Mouse (Mus musculus) limb, embryonic 15.5 days (tissue): ENCODE measurements around the gene Gm13691. TPM values are rescaled to one million over a fixed set of nuclear protein-coding genes. Genes with fewer than 3 reads are reported as not detected.
"Not testable (repeated sequence)": the region's sequence is repeated elsewhere in the genome, so short reads cannot be mapped to it uniquely, and the experiment has no call there.

ENCODE experiments used
- ATAC-seq: fragments of 200-750 bp; cut with Nextera tagmentation; 2 replicates; pipeline ENCODE4 v1.8.0; 2017; ENCODE audit warnings: low read depth, moderate TSS enrichment; ENCODE audit not compliant: insufficient number of reproducible peaks, low FRiP score, low TSS enrichment
- H3K27ac ChIP-seq: fragments of 300-500 bp; sonication (generic); 2 replicates; pipeline ENCODE4 v1.5.1; 2015; ENCODE audit warnings: moderate library complexity, mild to moderate bottlenecking, inconsistent platforms
- H3K27me3 ChIP-seq: fragments of 300-500 bp; sonication (generic); 2 replicates; pipeline ENCODE4 v1.6.1; 2015; ENCODE audit warnings: inconsistent platforms
- H3K36me3 ChIP-seq: fragments of 300-500 bp; sonication (generic); 2 replicates; pipeline ENCODE4 v1.6.1; 2015; ENCODE audit warnings: inconsistent platforms
- H3K4me1 ChIP-seq: fragments of 300-500 bp; sonication (generic); 2 replicates; pipeline ENCODE4 v1.6.1; 2015; ENCODE audit warnings: inconsistent platforms
- H3K4me2 ChIP-seq: fragments of 300-500 bp; sonication (generic); 2 replicates; pipeline ENCODE4 v1.6.1; 2015; ENCODE audit warnings: mild to moderate bottlenecking, inconsistent platforms
- H3K4me3 ChIP-seq: fragments of 300-500 bp; sonication (generic); 2 replicates; pipeline ENCODE4 v1.5.1; 2015; ENCODE audit warnings: mild to moderate bottlenecking, inconsistent platforms
- H3K9ac ChIP-seq: fragments of 300-500 bp; sonication (generic); 2 replicates; pipeline ENCODE4 v1.6.1; 2015; ENCODE audit warnings: inconsistent platforms
- H3K9me3 ChIP-seq: fragments of 300-500 bp; sonication (generic); 2 replicates; pipeline ENCODE4 v1.6.1; 2016; ENCODE audit warnings: inconsistent platforms
- WGBS: fragments of 180-500 bp; shearing (Covaris S2); methylation state at CpG from one replicate; pipeline ENCODE4 v1.1.7; 2015; 5-methylcytosine and 5-hydroxymethylcytosine counted together
- polyA plus RNA-seq: library from polyadenylated mRNA; unstranded; fragments of >200 nt; fragmentation: Nextera tagmentation; extraction: Ambion mirVana; gene quantifications from 2 replicates; pipeline ENCODE4 v1.2.1, GENCODE M21; 2015

Gene Gm13691
- not detected in 2 replicates for polyA plus RNA-seq

GRCm38 (mm10) chr2:83990253-83990652 is at the start of gene Gm13691:
Gene Gm13691, plus strand, starts transcription at chr2:83990553.
- not testable (repeated sequence) for H3K9ac ChIP-seq, ATAC-seq, H3K4me2 ChIP-seq, H3K4me3 ChIP-seq, H3K27me3 ChIP-seq, H3K9me3 ChIP-seq, H3K27ac ChIP-seq, H3K36me3 ChIP-seq, H3K4me1 ChIP-seq
- WGBS: no CpG with 5 or more reads among the region's 6 CpGs

- Histone ChIP-seq H3K9ac (no peak within 1 kb of the TSS), H3K4me3 (peak within 1 kb of the TSS; percentile 23), H3K36me3 (no peaks in the 10 kb centered on the region), H3K4me1 (peaks cover 5% of the 10 kb centered on the region), H3K9me3 (no peaks in the 10 kb centered on the region), H3K4me2 (peak within 1 kb of the TSS; percentile 41), H3K27me3 (no peaks in the 10 kb centered on the region), H3K27ac (no peak within 1 kb of the TSS)
- no peak for ATAC-seq
- under 1% methylated on average over 20 of the region's 20 CpGs for WGBS
These were observed 49.4 kb upstream of the Gm13691 start, which contains the start of gene Zswim2 for GRCm38 (mm10) chr2:83940931-83941361. Gene Zswim2, minus strand, starts transcription at chr2:83941228.

DNA sequence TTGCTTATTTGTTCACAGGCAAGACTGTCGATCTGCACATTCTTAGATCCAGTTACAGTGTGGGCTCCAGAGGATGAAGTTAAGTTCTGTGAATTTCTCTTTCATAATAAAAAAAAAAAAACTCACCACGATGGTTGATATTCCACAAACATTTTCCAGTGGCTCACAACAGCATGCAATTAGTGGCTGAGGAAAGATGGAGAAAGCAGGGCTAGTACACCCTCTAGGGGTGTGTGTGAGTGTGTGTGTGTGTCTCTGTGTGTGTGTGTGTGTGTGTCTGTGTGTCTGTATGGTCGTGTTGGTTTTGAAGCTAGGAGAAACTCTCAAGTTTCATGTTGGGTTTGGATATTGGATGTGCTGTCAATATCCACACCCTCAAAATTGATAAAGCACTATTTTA is 49.0 kb upstream of the Gm13691 start:
- Histone ChIP-seq H3K9ac (no peak overlapping the region), H3K9me3 (no peaks in the 10 kb centered on the region), H3K36me3 (no peaks in the 10 kb centered on the region), H3K27ac (no peak overlapping the region), H3K4me2 (peak overlapping the region; percentile 41), H3K4me1 (peaks cover 5% of the 10 kb centered on the region), H3K4me3 (peak overlapping the region; percentile 23; the same call in 1 of the 2 replicates), H3K27me3 (no peaks in the 10 kb centered on the region)
- WGBS: 34% methylated on average over 3 of the region's 3 CpGs
- ATAC-seq: no peak

GRCm38 (mm10) chr2:83941792-83942191 is 48.6 kb upstream of the Gm13691 start:
- Histone ChIP-seq H3K9me3 (no peaks in the 10 kb centered on the region), H3K4me3 (no peak overlapping the region), H3K27me3 (no peaks in the 10 kb centered on the region), H3K4me2 (no peak overlapping the region), H3K4me1 (peaks cover 5% of the 10 kb centered on the region), H3K36me3 (no peaks in the 10 kb centered on the region), H3K9ac (no peak overlapping the region), H3K27ac (no peak overlapping the region)
- no peak for ATAC-seq
- 73% methylated on average over 4 of the region's 4 CpGs for WGBS

DNA sequence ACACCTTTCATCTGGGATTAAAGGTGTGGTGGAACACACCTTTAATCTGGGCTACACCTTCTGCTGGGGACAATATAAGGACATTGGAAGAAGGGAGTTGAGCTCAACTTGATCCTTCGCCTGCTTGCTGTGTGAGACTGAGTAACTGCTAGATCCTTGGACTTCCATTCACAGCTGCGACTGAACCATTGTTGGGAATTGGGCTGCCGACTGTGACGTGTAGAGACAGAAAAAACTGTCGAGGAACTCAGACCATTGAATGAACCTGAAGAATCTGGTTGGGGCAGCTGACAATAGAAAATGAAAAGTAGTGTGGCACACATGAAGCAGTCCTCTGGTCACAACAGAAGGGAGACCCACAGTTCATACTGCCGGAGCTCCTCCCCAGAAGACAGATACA is 35.0 kb upstream of the Gm13691 start, which contains the start of gene Gm13698:
Gm13698 (plus strand) TSS at position 301 of the 400 bp plus-strand sequence.
- not testable (repeated sequence) for H3K27ac ChIP-seq, H3K36me3 ChIP-seq, H3K27me3 ChIP-seq, H3K4me3 ChIP-seq, H3K9ac ChIP-seq, H3K4me2 ChIP-seq, H3K4me1 ChIP-seq, H3K9me3 ChIP-seq, ATAC-seq
- no CpG with 5 or more reads among the region's 6 CpGs for WGBS

DNA sequence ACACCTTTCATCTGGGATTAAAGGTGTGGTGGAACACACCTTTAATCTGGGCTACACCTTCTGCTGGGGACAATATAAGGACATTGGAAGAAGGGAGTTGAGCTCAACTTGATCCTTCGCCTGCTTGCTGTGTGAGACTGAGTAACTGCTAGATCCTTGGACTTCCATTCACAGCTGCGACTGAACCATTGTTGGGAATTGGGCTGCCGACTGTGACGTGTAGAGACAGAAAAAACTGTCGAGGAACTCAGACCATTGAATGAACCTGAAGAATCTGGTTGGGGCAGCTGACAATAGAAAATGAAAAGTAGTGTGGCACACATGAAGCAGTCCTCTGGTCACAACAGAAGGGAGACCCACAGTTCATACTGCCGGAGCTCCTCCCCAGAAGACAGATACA is 29.1 kb upstream of the Gm13691 start, which contains the start of gene Gm13693:
Gm13693 (plus strand) TSS at position 301 of the 400 bp plus-strand sequence.
- H3K4me2 ChIP-seq, H3K4me3 ChIP-seq, ATAC-seq, H3K27ac ChIP-seq, H3K36me3 ChIP-seq, H3K27me3 ChIP-seq, H3K9me3 ChIP-seq, H3K4me1 ChIP-seq, H3K9ac ChIP-seq: not testable (repeated sequence)
- WGBS: no CpG with 5 or more reads among the region's 6 CpGs

DNA sequence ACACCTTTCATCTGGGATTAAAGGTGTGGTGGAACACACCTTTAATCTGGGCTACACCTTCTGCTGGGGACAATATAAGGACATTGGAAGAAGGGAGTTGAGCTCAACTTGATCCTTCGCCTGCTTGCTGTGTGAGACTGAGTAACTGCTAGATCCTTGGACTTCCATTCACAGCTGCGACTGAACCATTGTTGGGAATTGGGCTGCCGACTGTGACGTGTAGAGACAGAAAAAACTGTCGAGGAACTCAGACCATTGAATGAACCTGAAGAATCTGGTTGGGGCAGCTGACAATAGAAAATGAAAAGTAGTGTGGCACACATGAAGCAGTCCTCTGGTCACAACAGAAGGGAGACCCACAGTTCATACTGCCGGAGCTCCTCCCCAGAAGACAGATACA is 23.3 kb upstream of the Gm13691 start, which contains the start of gene Gm13695:
Gm13695 (plus strand) TSS at position 301 of the 400 bp plus-strand sequence.
- H3K27ac ChIP-seq, H3K4me2 ChIP-seq, H3K9ac ChIP-seq, H3K36me3 ChIP-seq, H3K9me3 ChIP-seq, ATAC-seq, H3K4me1 ChIP-seq, H3K4me3 ChIP-seq, H3K27me3 ChIP-seq: not testable (repeated sequence)
- WGBS: no CpG with 5 or more reads among the region's 6 CpGs

DNA sequence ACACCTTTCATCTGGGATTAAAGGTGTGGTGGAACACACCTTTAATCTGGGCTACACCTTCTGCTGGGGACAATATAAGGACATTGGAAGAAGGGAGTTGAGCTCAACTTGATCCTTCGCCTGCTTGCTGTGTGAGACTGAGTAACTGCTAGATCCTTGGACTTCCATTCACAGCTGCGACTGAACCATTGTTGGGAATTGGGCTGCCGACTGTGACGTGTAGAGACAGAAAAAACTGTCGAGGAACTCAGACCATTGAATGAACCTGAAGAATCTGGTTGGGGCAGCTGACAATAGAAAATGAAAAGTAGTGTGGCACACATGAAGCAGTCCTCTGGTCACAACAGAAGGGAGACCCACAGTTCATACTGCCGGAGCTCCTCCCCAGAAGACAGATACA is 17.5 kb upstream of the Gm13691 start, which contains the start of gene Gm13696:
Gm13696 (plus strand) TSS at position 301 of the 400 bp plus-strand sequence.
- H3K36me3 ChIP-seq, H3K4me1 ChIP-seq, H3K27ac ChIP-seq, H3K4me2 ChIP-seq, H3K27me3 ChIP-seq, H3K9me3 ChIP-seq, H3K4me3 ChIP-seq, ATAC-seq, H3K9ac ChIP-seq: not testable (repeated sequence)
- no CpG with 5 or more reads among the region's 6 CpGs for WGBS

DNA sequence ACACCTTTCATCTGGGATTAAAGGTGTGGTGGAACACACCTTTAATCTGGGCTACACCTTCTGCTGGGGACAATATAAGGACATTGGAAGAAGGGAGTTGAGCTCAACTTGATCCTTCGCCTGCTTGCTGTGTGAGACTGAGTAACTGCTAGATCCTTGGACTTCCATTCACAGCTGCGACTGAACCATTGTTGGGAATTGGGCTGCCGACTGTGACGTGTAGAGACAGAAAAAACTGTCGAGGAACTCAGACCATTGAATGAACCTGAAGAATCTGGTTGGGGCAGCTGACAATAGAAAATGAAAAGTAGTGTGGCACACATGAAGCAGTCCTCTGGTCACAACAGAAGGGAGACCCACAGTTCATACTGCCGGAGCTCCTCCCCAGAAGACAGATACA is 11.7 kb upstream of the Gm13691 start, which contains the start of gene Gm13694:
Gm13694 (plus strand) TSS at position 301 of the 400 bp plus-strand sequence.
- H3K27me3 ChIP-seq, H3K9me3 ChIP-seq, H3K4me1 ChIP-seq, H3K4me2 ChIP-seq, H3K27ac ChIP-seq, ATAC-seq, H3K4me3 ChIP-seq, H3K36me3 ChIP-seq, H3K9ac ChIP-seq: not testable (repeated sequence)
- WGBS: no CpG with 5 or more reads among the region's 6 CpGs

DNA sequence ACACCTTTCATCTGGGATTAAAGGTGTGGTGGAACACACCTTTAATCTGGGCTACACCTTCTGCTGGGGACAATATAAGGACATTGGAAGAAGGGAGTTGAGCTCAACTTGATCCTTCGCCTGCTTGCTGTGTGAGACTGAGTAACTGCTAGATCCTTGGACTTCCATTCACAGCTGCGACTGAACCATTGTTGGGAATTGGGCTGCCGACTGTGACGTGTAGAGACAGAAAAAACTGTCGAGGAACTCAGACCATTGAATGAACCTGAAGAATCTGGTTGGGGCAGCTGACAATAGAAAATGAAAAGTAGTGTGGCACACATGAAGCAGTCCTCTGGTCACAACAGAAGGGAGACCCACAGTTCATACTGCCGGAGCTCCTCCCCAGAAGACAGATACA is 5.9 kb upstream of the Gm13691 start, which contains the start of gene Gm13697:
Gm13697 (plus strand) TSS at position 301 of the 400 bp plus-strand sequence.
- not testable (repeated sequence) for ATAC-seq, H3K27me3 ChIP-seq, H3K9me3 ChIP-seq, H3K27ac ChIP-seq, H3K4me1 ChIP-seq, H3K4me3 ChIP-seq, H3K9ac ChIP-seq, H3K36me3 ChIP-seq, H3K4me2 ChIP-seq
- WGBS: no CpG with 5 or more reads among the region's 6 CpGs

GRCm38 (mm10) chr2:83993639-83994255 is 3.4 kb downstream of the Gm13691 start:
- H3K4me2 ChIP-seq, H3K27me3 ChIP-seq, H3K27ac ChIP-seq, ATAC-seq, H3K4me1 ChIP-seq, H3K36me3 ChIP-seq, H3K9ac ChIP-seq, H3K4me3 ChIP-seq, H3K9me3 ChIP-seq: not testable (repeated sequence)
- 43% methylated on average over 8 of the region's 9 CpGs for WGBS

GRCm38 (mm10) chr2:83994526-83994925 is 4.2 kb downstream of the Gm13691 start:
- not testable (repeated sequence) for H3K4me1 ChIP-seq, H3K9me3 ChIP-seq, H3K4me2 ChIP-seq, H3K27me3 ChIP-seq, H3K27ac ChIP-seq, H3K4me3 ChIP-seq, H3K9ac ChIP-seq, ATAC-seq, H3K36me3 ChIP-seq
- 94% methylated on average over 2 of the region's 3 CpGs for WGBS
